Mouse (Mus musculus) embryonic facial prominence, embryonic 12.5 days (tissue): ENCODE data around the gene Pak1. TPM values are rescaled to one million over a fixed set of nuclear protein-coding genes. Genes with fewer than 3 reads are reported as not detected.

Experiments used
- polyA plus RNA-seq: library from polyadenylated mRNA; unstranded; fragments of >200 nt; fragmentation: Nextera tagmentation; extraction: Ambion mirVana; gene quantifications from 2 replicates; pipeline ENCODE4 v1.2.1, GENCODE M21; 2016

The Pak1 gene
- polyA plus RNA-seq, 1 experiment from 2014 or later = 36.9 TPM

Other genes starting within 250 kb of the Pak1 start
- 54.7 and 59.5 TPM in 2 replicates for gene Aamdc, start 209.0 kb upstream of the Pak1 start, polyA plus RNA-seq
- gene Rsf1, start 208.7 kb upstream of the Pak1 start, polyA plus RNA-seq = 33.4 and 34.2 TPM in 2 replicates
- 222 and 225 TPM in 2 replicates for gene Clns1a, start 91.9 kb upstream of the Pak1 start, polyA plus RNA-seq
- 5.0 and 6.6 TPM in 2 replicates for gene Aqp11, start 50.3 kb upstream of the Pak1 start, polyA plus RNA-seq
- not detected in 2 replicates for gene Gdpd4, start 131.4 kb downstream of the Pak1 start, polyA plus RNA-seq